Mouse (Mus musculus): ENCODE data around the gene Fgf12. TPM values are rescaled to one million over a fixed set of nuclear protein-coding genes. Genes with fewer than 3 reads are reported as not detected.
A peak's percentile ranks its signal among the peaks of the same experiment; 100 is the strongest.

The Fgf12 gene
- 0.45 and 0.63 TPM in 2 replicates for total RNA-seq (2017)

GRCm38 (mm10) chr16:28752638-28753118 lies at the start of gene Fgf12:
Fgf12 (minus strand) TSS chr16:28753068.
- ATAC-seq (replicated peaks in 1 of 2; ENCODE audit: insufficient read depth in 1 of 2, low FRiP score in 2 of 2, low TSS enrichment in 1 of 2, low read depth in 1 of 2, poor library complexity in 2 of 2, severe bottlenecking in 2 of 2) = no peak

DNA sequence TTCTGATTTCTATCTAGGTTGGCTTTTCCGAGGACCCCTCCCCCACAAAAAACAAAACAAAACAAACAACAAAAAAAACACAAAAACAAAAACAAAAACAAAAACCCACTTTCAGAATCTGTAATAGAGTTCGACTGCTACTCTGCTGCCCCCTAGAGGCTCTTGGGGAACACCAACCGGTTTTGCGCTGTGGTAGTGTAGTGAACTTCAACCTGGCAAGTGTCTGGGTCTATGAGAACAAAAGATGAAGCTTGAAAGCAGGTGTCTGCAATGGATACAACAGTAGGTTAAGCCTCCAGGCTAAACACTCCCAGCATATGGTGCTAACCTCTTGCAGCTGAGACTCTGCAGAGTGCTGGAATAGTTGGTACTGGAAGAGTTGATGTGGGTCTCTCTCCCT lies 40.2 kb upstream of the Fgf12 start:
- peak in 1 of 2 experiments; percentile 56; a peak in 2 of 4 replicates for ATAC-seq (replicated peaks in 1 of 2; ENCODE audit: insufficient read depth in 1 of 2, low FRiP score in 2 of 2, low TSS enrichment in 1 of 2, low read depth in 1 of 2, poor library complexity in 2 of 2, severe bottlenecking in 2 of 2)

- no peak for ATAC-seq (replicated peaks in 1 of 2; ENCODE audit: insufficient read depth in 1 of 2, low FRiP score in 2 of 2, low TSS enrichment in 1 of 2, low read depth in 1 of 2, poor library complexity in 2 of 2, severe bottlenecking in 2 of 2)
These were observed 17.4 kb upstream of the Fgf12 start for GRCm38 (mm10) chr16:28770276-28770675.

DNA sequence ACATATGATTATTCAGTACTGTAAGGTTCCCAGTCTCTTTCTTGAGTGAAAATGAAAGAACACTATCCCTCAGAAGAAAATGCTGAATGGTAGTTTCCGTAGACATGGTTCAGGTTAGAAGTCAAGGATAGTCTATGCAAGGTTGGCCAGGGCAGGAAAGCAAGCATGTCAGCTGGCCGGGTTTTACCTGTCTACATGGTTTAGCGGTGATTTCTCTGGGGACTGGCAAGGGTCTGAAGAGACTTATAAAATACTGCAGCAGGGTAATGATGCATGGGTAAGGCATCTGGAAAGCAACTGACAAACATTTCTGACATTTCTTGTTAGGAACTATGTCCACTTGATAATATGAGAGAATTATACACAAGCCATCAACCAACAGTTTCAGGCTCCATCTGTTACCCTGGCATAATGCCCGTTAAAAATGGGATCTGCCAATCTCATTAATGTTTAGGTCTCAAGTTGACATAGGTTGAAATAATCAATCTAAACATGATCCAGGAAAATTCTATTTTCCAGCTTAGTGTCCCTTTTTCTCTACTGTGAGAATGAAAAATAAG lies 8.6 kb upstream of the Fgf12 start:
- no peak for ATAC-seq (replicated peaks in 1 of 2; ENCODE audit: insufficient read depth in 1 of 2, low FRiP score in 2 of 2, low TSS enrichment in 1 of 2, low read depth in 1 of 2, poor library complexity in 2 of 2, severe bottlenecking in 2 of 2)

DNA sequence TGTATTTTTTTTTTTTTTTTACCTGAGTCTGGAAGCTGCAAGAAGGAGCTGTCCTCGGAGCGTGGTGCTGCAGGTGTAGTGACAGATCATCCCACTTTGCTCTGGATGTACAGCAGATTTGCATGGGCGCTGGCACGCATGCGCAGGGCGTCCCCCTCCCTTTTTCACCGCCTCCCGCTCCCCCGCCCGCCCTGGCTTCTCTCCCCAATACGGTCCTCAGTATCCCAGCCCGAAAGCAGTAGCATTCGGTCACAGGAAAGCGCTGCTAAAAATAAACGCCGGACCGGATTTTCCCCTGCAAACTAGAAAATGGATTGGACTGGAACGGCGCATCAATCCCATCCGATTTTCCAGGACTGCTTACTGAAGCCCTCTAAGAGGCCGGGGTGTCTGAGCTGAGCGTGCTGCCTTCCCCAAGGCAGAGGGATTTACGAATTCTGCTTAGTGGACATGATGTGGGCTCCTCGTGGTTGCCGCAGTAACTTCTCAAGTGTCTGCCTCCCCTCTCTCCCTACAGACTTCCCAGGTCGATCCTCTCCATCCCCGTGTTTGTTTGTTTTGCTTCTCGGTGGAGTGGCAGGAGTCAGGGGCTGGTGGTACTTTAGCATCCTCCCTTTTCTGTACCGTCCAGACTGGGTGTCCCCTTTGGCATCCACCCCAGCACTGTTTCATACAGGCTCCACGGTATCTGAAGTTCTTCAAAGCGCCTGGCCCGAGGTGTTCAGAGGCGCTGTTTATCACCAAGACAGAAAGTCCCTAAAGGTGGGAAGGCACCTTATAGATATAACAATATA lies 453 bp upstream of the Fgf12 start:
- ATAC-seq (replicated peaks in 1 of 2; ENCODE audit: insufficient read depth in 1 of 2, low FRiP score in 2 of 2, low TSS enrichment in 1 of 2, low read depth in 1 of 2, poor library complexity in 2 of 2, severe bottlenecking in 2 of 2) = no peak

DNA sequence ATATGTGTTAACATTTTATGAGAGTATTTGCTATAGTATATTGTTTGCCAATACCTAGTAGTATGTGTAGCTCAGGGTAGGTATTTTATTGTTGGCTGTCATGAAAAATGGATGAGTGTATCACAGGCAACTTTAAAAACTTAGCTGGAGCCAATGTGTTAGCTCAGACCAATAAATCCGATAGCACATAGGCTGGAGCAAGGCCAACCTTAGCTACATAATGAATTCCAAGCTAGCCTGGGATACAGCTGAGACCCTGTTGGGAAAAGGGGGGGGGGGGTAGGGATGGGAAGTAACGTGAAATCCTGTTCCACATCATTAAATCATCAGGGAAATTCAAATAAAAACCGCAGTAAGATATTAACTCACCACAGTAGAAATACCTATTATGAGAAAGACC lies 18.4 kb downstream of the Fgf12 start:
- no peak for ATAC-seq (replicated peaks in 1 of 2; ENCODE audit: insufficient read depth in 1 of 2, low FRiP score in 2 of 2, low TSS enrichment in 1 of 2, low read depth in 1 of 2, poor library complexity in 2 of 2, severe bottlenecking in 2 of 2)

DNA sequence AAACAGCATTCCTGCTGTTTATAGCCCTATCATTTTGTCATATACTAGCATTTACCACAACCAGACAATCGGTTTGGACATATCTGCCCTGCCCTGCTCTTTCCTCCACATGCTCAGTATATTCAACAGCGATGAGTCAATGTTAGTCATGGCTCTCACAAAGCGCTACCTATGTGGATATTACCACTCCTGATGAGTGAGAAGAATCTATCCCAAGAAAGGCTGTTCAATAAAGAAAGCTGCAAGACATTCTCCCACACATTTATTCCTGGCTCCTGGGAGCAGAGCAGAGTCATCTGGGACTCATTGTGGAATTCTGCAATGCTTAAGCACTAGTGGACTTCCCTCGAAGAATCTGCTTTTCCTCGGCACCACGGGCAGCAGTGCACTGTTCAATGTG lies 26.1 kb downstream of the Fgf12 start:
- ATAC-seq (replicated peaks in 1 of 2; ENCODE audit: insufficient read depth in 1 of 2, low FRiP score in 2 of 2, low TSS enrichment in 1 of 2, low read depth in 1 of 2, poor library complexity in 2 of 2, severe bottlenecking in 2 of 2) = no peak

GRCm38 (mm10) chr16:28706623-28707022 lies 46.2 kb downstream of the Fgf12 start:
- ATAC-seq (replicated peaks in 1 of 2; ENCODE audit: insufficient read depth in 1 of 2, low FRiP score in 2 of 2, low TSS enrichment in 1 of 2, low read depth in 1 of 2, poor library complexity in 2 of 2, severe bottlenecking in 2 of 2) = no peak

DNA sequence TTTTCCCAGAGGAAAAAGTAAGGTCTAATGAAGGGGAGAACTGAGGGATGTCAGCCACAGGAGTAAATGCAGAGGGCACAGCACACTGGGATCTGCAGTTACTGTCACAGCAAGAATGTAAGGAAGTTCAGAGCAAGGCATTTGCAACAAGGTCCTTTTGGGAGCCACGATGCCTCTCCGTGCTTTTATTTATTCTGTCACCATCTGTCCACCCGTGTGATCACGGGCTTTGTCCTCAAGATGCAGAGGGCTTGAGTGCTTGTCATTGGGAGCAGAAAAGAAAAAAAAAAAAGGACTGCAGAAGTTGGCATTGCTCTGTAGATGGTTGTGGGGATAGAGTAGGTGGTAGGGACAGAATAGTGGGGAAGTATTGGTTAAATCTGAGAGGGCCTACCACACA lies 52.5 kb downstream of the Fgf12 start:
- no peak for ATAC-seq (replicated peaks in 1 of 2; ENCODE audit: insufficient read depth in 1 of 2, low FRiP score in 2 of 2, low TSS enrichment in 1 of 2, low read depth in 1 of 2, poor library complexity in 2 of 2, severe bottlenecking in 2 of 2)

DNA sequence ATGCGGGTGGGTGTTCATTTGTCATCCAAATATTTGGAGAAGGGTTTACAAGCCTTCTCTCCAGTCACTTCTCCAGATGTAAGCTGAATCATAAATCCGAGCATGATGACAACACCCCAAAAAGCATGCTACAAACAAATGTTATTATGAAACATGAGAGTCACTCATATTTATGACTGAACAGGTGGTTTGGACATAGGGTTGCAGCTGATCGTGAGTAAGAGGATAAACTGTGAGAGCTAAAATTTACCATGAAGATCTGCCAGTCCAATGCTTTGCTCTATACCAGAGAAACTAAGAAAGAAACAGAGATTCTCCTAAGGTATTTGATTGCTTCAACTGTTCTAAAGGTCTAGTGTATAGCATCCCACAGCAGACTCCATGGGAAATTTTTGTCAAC lies 56.0 kb downstream of the Fgf12 start:
- no peak for ATAC-seq (replicated peaks in 1 of 2; ENCODE audit: insufficient read depth in 1 of 2, low FRiP score in 2 of 2, low TSS enrichment in 1 of 2, low read depth in 1 of 2, poor library complexity in 2 of 2, severe bottlenecking in 2 of 2)

- no peak for ATAC-seq (replicated peaks in 1 of 2; ENCODE audit: insufficient read depth in 1 of 2, low FRiP score in 2 of 2, low TSS enrichment in 1 of 2, low read depth in 1 of 2, poor library complexity in 2 of 2, severe bottlenecking in 2 of 2)
These were observed 58.6 kb downstream of the Fgf12 start for GRCm38 (mm10) chr16:28694113-28694899.

- ATAC-seq (replicated peaks in 1 of 2; ENCODE audit: insufficient read depth in 1 of 2, low FRiP score in 2 of 2, low TSS enrichment in 1 of 2, low read depth in 1 of 2, poor library complexity in 2 of 2, severe bottlenecking in 2 of 2) = no peak
These were observed 63.9 kb downstream of the Fgf12 start for GRCm38 (mm10) chr16:28688861-28689385.

DNA sequence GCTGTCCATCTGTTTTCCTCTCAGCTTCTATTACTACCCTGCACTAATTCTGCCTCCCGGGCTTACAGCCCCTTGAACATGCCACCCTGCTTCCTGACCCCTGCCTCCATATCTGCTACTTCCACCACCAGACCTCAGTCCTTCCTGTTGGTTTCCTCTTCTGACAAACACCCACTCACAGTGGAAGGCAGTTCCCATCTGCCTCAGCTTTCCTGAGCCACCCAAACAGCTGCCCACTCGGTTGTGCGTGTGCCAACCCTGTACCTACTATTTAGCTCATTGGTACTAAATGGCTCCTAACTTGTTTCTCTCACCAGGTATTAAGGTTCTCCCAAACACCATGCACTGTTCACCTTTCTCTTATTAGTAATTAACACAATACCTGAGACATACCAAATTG lies 71.2 kb downstream of the Fgf12 start:
- ATAC-seq (replicated peaks in 1 of 2; ENCODE audit: insufficient read depth in 1 of 2, low FRiP score in 2 of 2, low TSS enrichment in 1 of 2, low read depth in 1 of 2, poor library complexity in 2 of 2, severe bottlenecking in 2 of 2) = peak; percentile 39 to 53; a peak in 3 of 4 replicates

- no peak for ATAC-seq (replicated peaks in 1 of 2; ENCODE audit: insufficient read depth in 1 of 2, low FRiP score in 2 of 2, low TSS enrichment in 1 of 2, low read depth in 1 of 2, poor library complexity in 2 of 2, severe bottlenecking in 2 of 2)
These were observed 84.0 kb downstream of the Fgf12 start for GRCm38 (mm10) chr16:28668815-28669347.

DNA sequence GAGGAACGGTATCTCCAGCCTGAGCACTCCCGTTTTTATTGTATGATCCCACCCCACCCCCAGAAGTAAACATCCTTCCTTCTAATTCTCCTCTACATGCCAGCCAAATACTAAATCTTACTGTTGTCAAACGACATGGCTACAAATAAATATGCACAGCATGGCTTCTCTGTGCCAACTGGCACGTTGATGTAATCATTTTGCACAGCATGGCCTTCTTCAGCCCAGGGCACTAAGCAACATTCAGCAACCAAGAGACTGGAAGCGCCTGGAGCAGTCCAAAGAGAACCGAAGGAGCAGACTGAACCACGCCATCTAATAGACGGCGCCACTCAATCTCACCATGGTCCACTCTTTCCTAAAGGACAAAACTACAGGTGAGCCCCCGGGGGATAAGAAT lies 100.2 kb downstream of the Fgf12 start:
- no peak for ATAC-seq (replicated peaks in 1 of 2; ENCODE audit: insufficient read depth in 1 of 2, low FRiP score in 2 of 2, low TSS enrichment in 1 of 2, low read depth in 1 of 2, poor library complexity in 2 of 2, severe bottlenecking in 2 of 2)

- ATAC-seq (replicated peaks in 1 of 2; ENCODE audit: insufficient read depth in 1 of 2, low FRiP score in 2 of 2, low TSS enrichment in 1 of 2, low read depth in 1 of 2, poor library complexity in 2 of 2, severe bottlenecking in 2 of 2) = no peak
These were observed 102.3 kb downstream of the Fgf12 start for GRCm38 (mm10) chr16:28650589-28650988.

- no peak for ATAC-seq (replicated peaks in 1 of 2; ENCODE audit: insufficient read depth in 1 of 2, low FRiP score in 2 of 2, low TSS enrichment in 1 of 2, low read depth in 1 of 2, poor library complexity in 2 of 2, severe bottlenecking in 2 of 2)
These were observed 107.8 kb downstream of the Fgf12 start for GRCm38 (mm10) chr16:28645030-28645429.

GRCm38 (mm10) chr16:28631721-28632120 lies 121.1 kb downstream of the Fgf12 start:
- ATAC-seq (replicated peaks in 1 of 2; ENCODE audit: insufficient read depth in 1 of 2, low FRiP score in 2 of 2, low TSS enrichment in 1 of 2, low read depth in 1 of 2, poor library complexity in 2 of 2, severe bottlenecking in 2 of 2) = no peak

Data from hematopoietic stem cell, adult 5-6 weeks (primary cell).